Mouse (Mus musculus): ENCODE data around the gene Cops9. TPM values are rescaled to one million over a fixed set of nuclear protein-coding genes. Genes with fewer than 3 reads are reported as not detected.

Gene Cops9
- total and polyA plus RNA-seq, 3 experiments: 377 to 618 TPM; not detected in 1

DNA sequence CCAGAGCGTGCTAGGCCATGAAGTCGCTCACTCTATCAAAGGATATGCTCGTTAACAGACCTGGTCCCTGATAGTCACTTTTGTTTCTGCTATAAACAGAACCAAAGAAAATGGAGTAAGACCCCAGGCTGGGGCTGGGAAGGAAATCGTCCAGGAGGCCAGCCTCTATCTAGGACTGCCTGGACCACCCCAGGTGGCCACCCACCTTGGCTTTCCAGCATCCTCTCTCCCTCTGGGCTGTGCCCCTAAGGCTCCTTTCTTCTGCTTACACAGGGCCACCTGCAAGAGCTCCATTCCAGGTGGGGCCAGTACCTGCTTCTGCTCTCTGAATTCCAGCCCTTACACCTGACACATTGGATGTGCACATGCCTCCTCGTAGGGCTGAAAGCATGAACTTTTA is 9.6 kb downstream of the Cops9 start:
- H3K4me3 ChIP-seq (ENCODE audit: control insufficient read depth in 1 of 2, insufficient read depth in 1 of 2, low read depth in 2 of 2, low read length in 2 of 2): no peak overlapping the region
- TF ChIP-seq POLR2AphosphoS5 (IDR thresholded peaks at IDR 0.05; ENCODE audit: borderline replicate concordance, low read depth, low read length) (no peak), CHD2 (IDR thresholded peaks at IDR 0.05; ENCODE audit: low read length) (no peak), ZMIZ1 (IDR thresholded peaks at IDR 0.05; ENCODE audit: low read depth, low read length) (no peak), CTCF (IDR thresholded peaks at IDR 0.05 in 2 of 3, conservative IDR thresholded peaks at IDR 0.05 in 1 of 3; ENCODE audit: control insufficient read depth in 1 of 3, insufficient read depth in 1 of 3, low read depth in 2 of 3, low read length in 3 of 3, poor library complexity in 1 of 3, severe bottlenecking in 1 of 3) (no peak), SIN3A (IDR thresholded peaks at IDR 0.05; ENCODE audit: low read length) (no peak), USF1 (IDR thresholded peaks at IDR 0.05; ENCODE audit: low read depth, low read length) (no peak), ZNF384 (IDR thresholded peaks at IDR 0.05; ENCODE audit: low read depth, low read length) (no peak)
- DNase-seq (ENCODE audit: low read depth, low spot score): no peak
- H3K4me1 ChIP-seq (ENCODE audit: control insufficient read depth in 1 of 2, insufficient read depth in 2 of 2, low read length in 2 of 2): peaks cover 0 to 7% of the 10 kb centered on the region in 2 experiments; a peak in 1 of 4 replicates
- H3K27ac ChIP-seq (ENCODE audit: control insufficient read depth, low read depth, low read length): no peak overlapping the region
- H3K36me3 ChIP-seq (ENCODE audit: control insufficient read depth in 1 of 2, insufficient read depth in 2 of 2, low read length in 2 of 2): peaks cover 0 to 2% of the 10 kb centered on the region in 2 experiments; a peak in 1 of 4 replicates
- no peak overlapping the region for H3K9ac ChIP-seq (ENCODE audit: control insufficient read depth, low read depth, low read length, poor library complexity, severe bottlenecking)
- no peaks in the 10 kb centered on the region for H3K79me2 ChIP-seq (ENCODE audit: control insufficient read depth, insufficient read depth, low read length, poor library complexity)
- no peaks in the 10 kb centered on the region for H3K27me3 ChIP-seq (ENCODE audit: control insufficient read depth in 1 of 2, insufficient read depth in 2 of 2, low read length in 2 of 2)
- H3K9me3 ChIP-seq (replicated peaks; ENCODE audit: insufficient read depth, low read length): no peaks in the 10 kb centered on the region

DNA sequence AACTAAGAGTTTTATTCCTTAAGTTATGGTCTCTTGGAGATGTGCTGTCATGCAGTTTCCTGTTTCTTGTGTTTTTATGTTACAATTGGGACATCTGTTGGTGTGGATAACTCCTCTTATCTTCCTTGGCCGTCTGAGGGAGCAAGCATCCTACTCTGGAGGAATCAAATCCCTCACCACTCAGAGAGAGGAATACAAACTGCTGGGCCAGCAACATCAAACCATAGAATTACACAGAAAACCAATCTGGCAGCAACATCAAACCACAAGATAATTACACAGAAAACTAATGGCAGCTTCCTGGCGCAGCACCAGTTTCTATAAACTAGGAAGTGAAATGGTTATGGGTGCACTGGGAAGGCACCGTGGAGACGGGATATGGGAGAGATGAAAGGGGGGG is 13.6 kb downstream of the Cops9 start:
- Histone ChIP-seq H3K4me1 (ENCODE audit: control insufficient read depth in 1 of 2, insufficient read depth in 2 of 2, low read length in 2 of 2) (peaks cover 0 to 7% of the 10 kb centered on the region in 2 experiments; a peak in 1 of 4 replicates), H3K9ac (ENCODE audit: control insufficient read depth, low read depth, low read length, poor library complexity, severe bottlenecking) (no peak overlapping the region), H3K27ac (ENCODE audit: control insufficient read depth, low read depth, low read length) (no peak overlapping the region), H3K79me2 (ENCODE audit: control insufficient read depth, insufficient read depth, low read length, poor library complexity) (no peaks in the 10 kb centered on the region), H3K4me3 (ENCODE audit: control insufficient read depth in 1 of 2, insufficient read depth in 1 of 2, low read depth in 2 of 2, low read length in 2 of 2) (no peak overlapping the region), H3K9me3 (replicated peaks; ENCODE audit: insufficient read depth, low read length) (no peaks in the 10 kb centered on the region), H3K36me3 (ENCODE audit: control insufficient read depth in 1 of 2, insufficient read depth in 2 of 2, low read length in 2 of 2) (no peaks in the 10 kb centered on the region), H3K27me3 (ENCODE audit: control insufficient read depth in 1 of 2, insufficient read depth in 2 of 2, low read length in 2 of 2) (peaks cover 0 to 5% of the 10 kb centered on the region in 2 experiments; a peak in 3 of 4 replicates)
- TF ChIP-seq E2F4 (IDR thresholded peaks at IDR 0.05; ENCODE audit: borderline replicate concordance, low read depth, low read length): no peak
- TF ChIP-seq TBP (IDR thresholded peaks at IDR 0.05; ENCODE audit: low read depth, low read length): no peak
- TF ChIP-seq ZC3H11A (IDR thresholded peaks at IDR 0.05; ENCODE audit: low read depth, low read length): no peak
- no peak for TF ChIP-seq CTCF (IDR thresholded peaks at IDR 0.05 in 2 of 3, conservative IDR thresholded peaks at IDR 0.05 in 1 of 3; ENCODE audit: control insufficient read depth in 1 of 3, insufficient read depth in 1 of 3, low read depth in 2 of 3, low read length in 3 of 3, poor library complexity in 1 of 3, severe bottlenecking in 1 of 3)
- no peak for TF ChIP-seq SIN3A (IDR thresholded peaks at IDR 0.05; ENCODE audit: low read length)
- no peak for TF ChIP-seq ZNF384 (IDR thresholded peaks at IDR 0.05; ENCODE audit: low read depth, low read length)
- TF ChIP-seq KAT2A (conservative IDR thresholded peaks at IDR 0.05; ENCODE audit: low read depth, low read length): no peak
- no peak for TF ChIP-seq NRF1 (IDR thresholded peaks at IDR 0.05; ENCODE audit: insufficient read depth, low read depth, low read length, poor library complexity, severe bottlenecking)
- TF ChIP-seq ELF1 (IDR thresholded peaks at IDR 0.05; ENCODE audit: low read depth, low read length): no peak
- no peak for TF ChIP-seq CHD1 (IDR thresholded peaks at IDR 0.05; ENCODE audit: low read depth, low read length)
- TF ChIP-seq RCOR1 (IDR thresholded peaks at IDR 0.05; ENCODE audit: low read depth, low read length): peak; percentile 53; the same call in 1 of the 2 replicates
- no peak for TF ChIP-seq CHD2 (IDR thresholded peaks at IDR 0.05; ENCODE audit: low read length)
- no peak for TF ChIP-seq POLR2A (IDR thresholded peaks at IDR 0.05; ENCODE audit: control insufficient read depth in 1 of 2, insufficient read depth in 1 of 2, low read depth in 1 of 2, low read length in 2 of 2, poor library complexity in 1 of 2)
- no peak for TF ChIP-seq JUND (IDR thresholded peaks at IDR 0.05; ENCODE audit: low read depth, low read length)
- no peak for TF ChIP-seq RAD21 (IDR thresholded peaks at IDR 0.05; ENCODE audit: low read depth, low read length)
- no peak for TF ChIP-seq BHLHE40 (IDR thresholded peaks at IDR 0.05; ENCODE audit: borderline replicate concordance, low read depth, low read length)
- TF ChIP-seq UBTF (IDR thresholded peaks at IDR 0.05; ENCODE audit: borderline replicate concordance, insufficient read depth, low read depth, low read length): no peak
- no peak for TF ChIP-seq MAZ (IDR thresholded peaks at IDR 0.05; ENCODE audit: low read depth, low read length)
- no peak for TF ChIP-seq POLR2AphosphoS5 (IDR thresholded peaks at IDR 0.05; ENCODE audit: borderline replicate concordance, low read depth, low read length)
- TF ChIP-seq POLR2AphosphoS2 (IDR thresholded peaks at IDR 0.05; ENCODE audit: low read length): no peak
- TF ChIP-seq EP300 (IDR thresholded peaks at IDR 0.05; ENCODE audit: low read depth in 1 of 2, low read length in 2 of 2): peak; percentile 37 to 60; a peak in 3 of 4 replicates
- TF ChIP-seq TCF12 (IDR thresholded peaks at IDR 0.05; ENCODE audit: low read depth, low read length): no peak
- peak; percentile 70 for TF ChIP-seq GATA1 (IDR thresholded peaks at IDR 0.05; ENCODE audit: low read depth, low read length)
- TF ChIP-seq HCFC1 (IDR thresholded peaks at IDR 0.05; ENCODE audit: low read depth, low read length): no peak
- peak; percentile 20; the same call in 1 of the 2 replicates for TF ChIP-seq ETS1 (IDR thresholded peaks at IDR 0.05; ENCODE audit: low read depth, low read length)
- peak; percentile 76 for TF ChIP-seq TAL1 (IDR thresholded peaks at IDR 0.05; ENCODE audit: low read length)
- TF ChIP-seq GABPA (IDR thresholded peaks at IDR 0.05; ENCODE audit: low read depth, low read length): no peak
- TF ChIP-seq MEF2A (IDR thresholded peaks at IDR 0.05; ENCODE audit: extremely low read depth, insufficient replicate concordance, low read depth, low read length, poor library complexity, severe bottlenecking): no peak
- peak; percentile 60 for DNase-seq (ENCODE audit: low read depth, low spot score)
